Mouse (Mus musculus): ENCODE results near the gene Fam227a. TPM values are rescaled to one million over a fixed set of nuclear protein-coding genes. Genes with fewer than 3 reads are reported as not detected.

Gene Fam227a
- polyA plus RNA-seq, 1 experiment from 2014 or later = 2.5 TPM

GRCm38 (mm10) chr15:79598715-79599114 is 60.0 kb downstream of the Fam227a start:
- no peak for DNase-seq (ENCODE audit: extremely low spot score, low spot score)
- Histone ChIP-seq H3K27ac (no peak overlapping the region), H3K4me3 (no peak overlapping the region), H3K4me1 (no peaks in the 10 kb centered on the region), H3K27me3 (ENCODE audit: poor library complexity, severe bottlenecking) (peaks cover 9% of the 10 kb centered on the region), H3K36me3 (replicated peaks) (0 out of 2 replicates have a peak, but pooled peaks cover 2% of the 10 kb centered on the region), H3K9me3 (no peaks in the 10 kb centered on the region)
- WGBS = 90% methylated on average over 1 of the region's 1 CpGs

DNA sequence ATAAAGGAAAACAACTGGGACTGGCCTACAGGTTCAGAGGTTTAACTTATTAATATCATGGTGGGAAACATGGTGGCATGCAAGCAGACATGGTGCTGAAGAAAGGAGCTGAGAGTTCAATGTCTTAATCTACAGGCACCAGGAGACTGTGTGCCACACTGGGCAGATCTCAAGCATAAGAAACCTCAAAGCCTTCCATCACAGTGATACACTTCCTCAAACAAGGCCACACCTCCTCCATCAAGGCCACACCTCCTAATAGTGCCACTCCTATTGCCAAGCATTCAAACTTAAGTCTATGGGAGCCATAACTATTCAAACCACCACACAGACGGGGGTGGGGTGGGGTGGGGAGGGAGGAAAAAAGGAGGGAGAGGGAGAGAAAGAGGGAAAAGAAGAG is 77.2 kb downstream of the Fam227a start:
- WGBS = 55% methylated on average over 1 of the region's 1 CpGs
- DNase-seq (ENCODE audit: extremely low spot score, low spot score) = no peak
- Histone ChIP-seq H3K9me3 (no peaks in the 10 kb centered on the region), H3K4me3 (no peak overlapping the region), H3K27me3 (ENCODE audit: poor library complexity, severe bottlenecking) (no peaks in the 10 kb centered on the region), H3K4me1 (no peaks in the 10 kb centered on the region), H3K27ac (no peak overlapping the region), H3K36me3 (replicated peaks) (no peaks in the 10 kb centered on the region)

GRCm38 (mm10) chr15:79577671-79578426 is 80.9 kb downstream of the Fam227a start:
- WGBS = 65% methylated on average over 6 of the region's 6 CpGs
- H3K27ac ChIP-seq = no peak overlapping the region

DNA sequence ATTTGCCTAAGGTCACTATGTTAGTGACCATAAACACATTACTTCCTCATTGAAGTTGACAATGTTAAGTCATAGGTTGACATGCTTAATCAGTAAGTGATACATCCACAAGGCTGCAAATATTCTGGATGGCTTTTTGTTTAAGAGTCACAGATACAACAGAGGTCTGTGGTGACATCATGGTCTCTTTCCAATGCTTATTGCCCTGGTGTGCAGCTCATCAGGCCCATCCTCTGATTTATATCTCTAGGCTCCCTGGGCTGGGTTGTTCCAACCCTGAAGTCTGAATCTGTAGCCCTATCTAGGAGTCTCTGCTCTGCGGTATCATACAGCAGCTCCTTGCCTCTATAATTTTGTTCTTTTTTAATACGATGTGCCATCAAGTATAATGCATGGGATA is 81.8 kb downstream of the Fam227a start:
- Histone ChIP-seq H3K27ac (no peak overlapping the region), H3K9me3 (no peaks in the 10 kb centered on the region), H3K4me1 (no peaks in the 10 kb centered on the region), H3K4me3 (no peak overlapping the region), H3K27me3 (ENCODE audit: poor library complexity, severe bottlenecking) (no peaks in the 10 kb centered on the region), H3K36me3 (replicated peaks) (no peaks in the 10 kb centered on the region)
- 88% methylated on average over 2 of the region's 2 CpGs for WGBS
- no peak for DNase-seq (ENCODE audit: extremely low spot score, low spot score)

More at GRCm38 (mm10) chr15:79577671-79578426, 80.9 kb downstream of the Fam227a start:
- Histone ChIP-seq H3K4me3 (no peak overlapping the region), H3K4me1 (no peaks in the 10 kb centered on the region), H3K27me3 (ENCODE audit: poor library complexity, severe bottlenecking) (no peaks in the 10 kb centered on the region), H3K9me3 (no peaks in the 10 kb centered on the region), H3K36me3 (replicated peaks) (no peaks in the 10 kb centered on the region)
- no peak for DNase-seq (ENCODE audit: extremely low spot score, low spot score)

- H3K9me3 ChIP-seq = no peaks in the 10 kb centered on the region
- H3K4me3 ChIP-seq = no peak overlapping the region
- H3K27ac ChIP-seq = no peak overlapping the region
- no peaks in the 10 kb centered on the region for H3K36me3 ChIP-seq (replicated peaks)
- 71% methylated on average over 1 of the region's 1 CpGs for WGBS
- H3K4me1 ChIP-seq = no peaks in the 10 kb centered on the region
- no peak for DNase-seq (ENCODE audit: extremely low spot score, low spot score)
- H3K27me3 ChIP-seq (ENCODE audit: poor library complexity, severe bottlenecking) = no peaks in the 10 kb centered on the region
These were observed 83.1 kb downstream of the Fam227a start for GRCm38 (mm10) chr15:79575543-79576222.

DNA sequence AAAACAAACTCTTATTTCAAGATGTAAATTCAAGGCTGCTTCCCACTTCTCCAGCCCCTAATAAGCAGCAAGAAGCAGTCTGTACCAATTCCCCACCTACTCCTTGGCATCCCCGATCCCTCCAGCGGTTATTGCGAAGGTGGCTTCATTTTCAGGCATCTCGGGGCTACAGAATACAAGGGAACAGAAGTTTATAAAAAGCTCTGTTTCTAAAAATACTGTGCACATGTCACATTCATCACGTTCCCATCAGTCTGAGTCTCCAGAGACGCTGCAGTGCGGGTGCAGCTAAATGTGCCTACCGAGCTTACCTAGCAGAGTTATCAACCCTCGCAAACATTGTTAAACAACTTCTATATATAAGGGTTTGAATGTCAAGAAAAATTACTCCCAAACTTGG is 96.3 kb downstream of the Fam227a start:
- Histone ChIP-seq H3K9me3 (no peaks in the 10 kb centered on the region), H3K36me3 (replicated peaks) (no peaks in the 10 kb centered on the region), H3K4me1 (no peaks in the 10 kb centered on the region), H3K27me3 (ENCODE audit: poor library complexity, severe bottlenecking) (no peaks in the 10 kb centered on the region), H3K27ac (no peak overlapping the region), H3K4me3 (no peak overlapping the region)
- 88% methylated on average over 9 of the region's 9 CpGs for WGBS
- no peak for DNase-seq (ENCODE audit: extremely low spot score, low spot score)

DNA sequence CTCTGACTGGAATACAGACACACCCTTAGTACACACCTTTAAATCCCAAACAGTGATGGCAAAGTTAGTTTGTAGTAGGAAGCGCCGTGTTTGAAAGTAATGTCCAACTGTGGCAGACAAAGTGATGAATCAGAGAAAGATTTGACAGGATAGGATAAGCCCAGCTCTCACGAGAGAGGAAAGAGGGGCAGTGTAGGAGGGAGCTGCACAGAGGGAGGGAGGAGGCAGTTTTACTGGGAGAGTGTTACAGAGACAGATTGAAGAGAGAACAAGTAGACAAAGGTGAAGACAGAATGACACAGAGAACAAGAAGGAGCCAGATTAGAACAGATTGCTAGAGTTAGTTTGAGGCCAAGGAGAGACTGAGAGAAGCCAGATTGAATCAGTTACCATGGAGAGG is 99.1 kb downstream of the Fam227a start:
- no peaks in the 10 kb centered on the region for H3K9me3 ChIP-seq
- DNase-seq (ENCODE audit: extremely low spot score, low spot score) = no peak
- no peak overlapping the region for H3K4me3 ChIP-seq
- H3K27ac ChIP-seq = no peak overlapping the region
- H3K27me3 ChIP-seq (ENCODE audit: poor library complexity, severe bottlenecking) = no peaks in the 10 kb centered on the region
- no peaks in the 10 kb centered on the region for H3K4me1 ChIP-seq
- H3K36me3 ChIP-seq (replicated peaks) = no peaks in the 10 kb centered on the region
- 75% methylated on average over 3 of the region's 3 CpGs for WGBS

Small RNA genes within 50 kb of the gene (microRNA-seq; reads per million reads assigned to microRNA genes)
- gene Gm27903 = not detected

Other genes with a start within 250 kb of the Fam227a start
- 117 and 123 TPM in 2 replicates for gene Csnk1e, start 203.4 kb downstream of the Fam227a start, polyA plus RNA-seq (2016; fragmentation: Nextera tagmentation; extraction: Ambion mirVana)
- not detected in 2 replicates for gene Kcnj4, start 153.7 kb downstream of the Fam227a start, polyA plus RNA-seq (2016; fragmentation: Nextera tagmentation; extraction: Ambion mirVana)
- gene Kdelr3, start 142.5 kb downstream of the Fam227a start, polyA plus RNA-seq (2016; fragmentation: Nextera tagmentation; extraction: Ambion mirVana) = 7.4 and 7.5 TPM in 2 replicates
- gene Ddx17, start 112.2 kb downstream of the Fam227a start, polyA plus RNA-seq (2016; fragmentation: Nextera tagmentation; extraction: Ambion mirVana) = 43.7 and 48.9 TPM in 2 replicates
- gene Dmc1, start 53.8 kb downstream of the Fam227a start, polyA plus RNA-seq (2016; fragmentation: Nextera tagmentation; extraction: Ambion mirVana) = 1.2 and 1.8 TPM in 2 replicates
- gene Cby1, start 243 bp upstream of the Fam227a start, polyA plus RNA-seq (2016; fragmentation: Nextera tagmentation; extraction: Ambion mirVana) = 79.1 and 80.3 TPM in 2 replicates
- 268 and 286 TPM in 2 replicates for gene Tomm22, start 11.9 kb upstream of the Fam227a start, polyA plus RNA-seq (2016; fragmentation: Nextera tagmentation; extraction: Ambion mirVana)
- 16.6 and 18.6 TPM in 2 replicates for gene Josd1, start 29.0 kb upstream of the Fam227a start, polyA plus RNA-seq (2016; fragmentation: Nextera tagmentation; extraction: Ambion mirVana)
- 48.3 and 52.5 TPM in 2 replicates for gene Gtpbp1, start 31.9 kb upstream of the Fam227a start, polyA plus RNA-seq (2016; fragmentation: Nextera tagmentation; extraction: Ambion mirVana)
- gene Sun2, start 83.6 kb upstream of the Fam227a start, polyA plus RNA-seq (2016; fragmentation: Nextera tagmentation; extraction: Ambion mirVana) = 2.0 and 3.4 TPM in 2 replicates
- gene Dnal4, start 118.9 kb upstream of the Fam227a start, polyA plus RNA-seq (2016; fragmentation: Nextera tagmentation; extraction: Ambion mirVana) = 63.3 and 70.8 TPM in 2 replicates
- gene Nptxr, start 145.8 kb upstream of the Fam227a start, polyA plus RNA-seq (2016; fragmentation: Nextera tagmentation; extraction: Ambion mirVana) = 1.6 and 1.7 TPM in 2 replicates
- not detected in 2 replicates for gene Npcd, start 175.3 kb upstream of the Fam227a start, polyA plus RNA-seq (2016; fragmentation: Nextera tagmentation; extraction: Ambion mirVana)
- 21.6 and 22.3 TPM in 2 replicates for gene Cbx6, start 175.7 kb upstream of the Fam227a start, polyA plus RNA-seq (2016; fragmentation: Nextera tagmentation; extraction: Ambion mirVana)
- gene Apobec3, start 232.7 kb upstream of the Fam227a start, polyA plus RNA-seq (2016; fragmentation: Nextera tagmentation; extraction: Ambion mirVana) = 9.2 and 11.0 TPM in 2 replicates

All from forebrain, embryonic 10.5 days (tissue).